Mouse (Mus musculus) hindbrain, embryonic 14.5 days (tissue): ENCODE data around the gene Nfs1. TPM values are rescaled to one million over a fixed set of nuclear protein-coding genes. Genes with fewer than 3 reads are reported as not detected.

Experiments used
- ATAC-seq: fragments of 200-750 bp; cut with Nextera tagmentation; 2 replicates; pipeline ENCODE4 v1.8.0; 2017; ENCODE audit warnings: moderate number of reproducible peaks, mild to moderate bottlenecking, moderate TSS enrichment, moderate library complexity; ENCODE audit not compliant: low FRiP score
- DNase-seq: peaks from one replicate; pipeline ENCODE4 v3.0.0-alpha.2; 2015; ENCODE audit warnings: low spot score
- H3K27ac ChIP-seq: fragments of 300-500 bp; sonication (generic); 2 replicates; pipeline ENCODE4 v1.5.1; 2014; ENCODE audit warnings: mild to moderate bottlenecking, moderate library complexity
- H3K27me3 ChIP-seq: fragments of 300-500 bp; sonication (generic); 2 replicates; pipeline ENCODE4 v1.6.1; 2014; ENCODE audit warnings: mild to moderate bottlenecking, low read length, mixed read lengths; ENCODE audit not compliant: control insufficient read depth, insufficient read depth
- H3K36me3 ChIP-seq: fragments of 300-500 bp; sonication (generic); replicated peaks from 2 replicates; pipeline ENCODE4 v1.6.1; 2014; ENCODE audit not compliant: control insufficient read depth, insufficient read depth
- H3K4me1 ChIP-seq: fragments of 300-500 bp; sonication (generic); replicated peaks from 2 replicates; pipeline ENCODE4 v1.6.1; 2014; ENCODE audit warnings: antibody characterized with exemption, low read length, mixed read lengths; ENCODE audit not compliant: control insufficient read depth, insufficient read depth
- H3K4me2 ChIP-seq: fragments of 300-500 bp; sonication (generic); replicated peaks from 2 replicates; pipeline ENCODE4 v1.6.1; 2014; ENCODE audit warnings: mild to moderate bottlenecking, moderate library complexity
- H3K4me3 ChIP-seq: fragments of 300-500 bp; sonication (generic); replicated peaks from 2 replicates; pipeline ENCODE4 v1.5.1; 2014; ENCODE audit warnings: mild to moderate bottlenecking, low read length
- H3K9ac ChIP-seq: fragments of 300-500 bp; sonication (generic); 2 replicates; pipeline ENCODE4 v1.6.1; 2014
- H3K9me3 ChIP-seq: fragments of 300-500 bp; sonication (generic); 2 replicates; pipeline ENCODE4 v1.6.1; 2016; ENCODE audit warnings: low read length; ENCODE audit not compliant: control insufficient read depth
- WGBS: fragments of 180-500 bp; shearing (Covaris S2); extraction: QIAGEN DNeasy Blood & Tissue Kit; methylation state at CpG from one replicate; pipeline ENCODE4 v1.1.7; 2014; 5-methylcytosine and 5-hydroxymethylcytosine counted together
- polyA plus RNA-seq: library from polyadenylated mRNA; unstranded; fragments of >200 nt; fragmentation: Nextera tagmentation; extraction: Ambion mirVana; gene quantifications from 2 replicates; pipeline ENCODE4 v1.2.1, GENCODE M21; 2014

Nfs1 gene
- polyA plus RNA-seq, 1 experiment from 2014 or later: 29.3 TPM

DNA sequence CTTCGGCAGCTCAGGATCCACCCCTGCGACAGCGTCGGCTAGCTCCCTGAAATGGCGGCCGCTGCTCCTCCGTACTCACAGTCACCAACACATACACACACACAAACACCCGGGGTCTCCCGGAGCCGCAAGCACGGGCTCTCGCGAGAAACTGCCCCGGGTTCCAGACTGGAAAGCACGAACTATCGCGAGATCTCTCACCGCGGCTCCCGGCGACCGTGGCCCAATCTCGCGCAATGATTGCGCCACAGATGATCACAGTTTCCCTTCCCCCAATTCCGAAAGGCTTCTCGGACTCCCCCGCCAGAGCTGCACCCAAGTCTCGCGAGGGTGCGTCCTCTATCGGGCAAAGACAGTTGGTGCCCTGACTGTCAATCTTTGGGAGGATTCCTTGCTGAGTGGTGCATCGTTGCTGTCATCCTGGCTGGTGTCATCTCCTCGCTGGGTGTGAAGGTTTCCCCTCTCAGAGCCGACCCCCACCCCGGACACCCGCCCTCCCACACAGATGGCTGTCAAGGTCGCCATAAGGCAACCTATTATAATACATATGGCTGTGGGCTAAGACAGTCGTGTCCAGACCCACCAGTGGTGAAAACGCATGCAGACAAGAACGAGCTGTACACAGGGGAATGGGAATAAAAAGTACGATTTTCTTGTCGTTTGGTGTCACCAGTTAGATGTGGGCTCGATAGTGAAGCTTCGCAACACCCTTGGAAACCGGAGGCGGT lies 36.3 kb upstream of the Nfs1 start, which contains the start of gene Rbm39:
Gene Rbm39, minus strand, starts transcription at position 145 of the 728 bp plus-strand sequence.
- no peaks in the 10 kb centered on the region for H3K9me3 ChIP-seq
- no peaks in the 10 kb centered on the region for H3K27me3 ChIP-seq
- peak within 1 kb of the TSS; percentile 99 for H3K27ac ChIP-seq
- under 1% methylated on average over 47 of the region's 47 CpGs for WGBS
- H3K4me2 ChIP-seq: peak within 1 kb of the TSS; percentile 69
- DNase-seq (peak; percentile 100), ATAC-seq (peak; percentile 96)
- peak within 1 kb of the TSS; percentile 100 for H3K9ac ChIP-seq
- peaks cover 30% of the 10 kb centered on the region for H3K4me1 ChIP-seq
- H3K4me3 ChIP-seq: peak within 1 kb of the TSS; percentile 96
- peaks cover 31% of the 10 kb centered on the region for H3K36me3 ChIP-seq

DNA sequence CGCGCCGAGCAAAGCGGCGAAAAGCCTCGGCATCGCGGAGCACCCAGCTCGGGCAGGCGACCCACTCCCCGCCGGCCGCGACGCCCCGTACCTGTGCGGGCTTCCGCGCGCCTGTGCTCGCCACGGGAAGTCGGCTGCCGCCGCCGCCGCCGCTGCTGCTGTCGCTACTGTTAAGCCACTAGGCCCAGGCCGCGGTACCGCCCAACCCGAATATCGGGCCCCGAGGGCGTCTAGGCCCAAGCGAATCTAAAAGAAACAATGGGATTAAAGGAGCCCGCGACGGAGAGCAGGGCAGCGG lies 35.8 kb upstream of the Nfs1 start:
- no peaks in the 10 kb centered on the region for H3K27me3 ChIP-seq
- DNase-seq: no peak
- peak overlapping the region; percentile 96 for H3K4me3 ChIP-seq
- peaks cover 30% of the 10 kb centered on the region for H3K4me1 ChIP-seq
- peak overlapping the region; percentile 100 for H3K9ac ChIP-seq
- peak overlapping the region; percentile 99 for H3K27ac ChIP-seq
- WGBS: under 1% methylated on average over 41 of the region's 41 CpGs
- H3K4me2 ChIP-seq: 0 out of 2 replicates have a peak overlapping the region, but pooled peaks have one; percentile 66
- no peak; the same call in 1 of the 2 replicates for ATAC-seq
- H3K9me3 ChIP-seq: no peaks in the 10 kb centered on the region
- peaks cover 36% of the 10 kb centered on the region for H3K36me3 ChIP-seq

DNA sequence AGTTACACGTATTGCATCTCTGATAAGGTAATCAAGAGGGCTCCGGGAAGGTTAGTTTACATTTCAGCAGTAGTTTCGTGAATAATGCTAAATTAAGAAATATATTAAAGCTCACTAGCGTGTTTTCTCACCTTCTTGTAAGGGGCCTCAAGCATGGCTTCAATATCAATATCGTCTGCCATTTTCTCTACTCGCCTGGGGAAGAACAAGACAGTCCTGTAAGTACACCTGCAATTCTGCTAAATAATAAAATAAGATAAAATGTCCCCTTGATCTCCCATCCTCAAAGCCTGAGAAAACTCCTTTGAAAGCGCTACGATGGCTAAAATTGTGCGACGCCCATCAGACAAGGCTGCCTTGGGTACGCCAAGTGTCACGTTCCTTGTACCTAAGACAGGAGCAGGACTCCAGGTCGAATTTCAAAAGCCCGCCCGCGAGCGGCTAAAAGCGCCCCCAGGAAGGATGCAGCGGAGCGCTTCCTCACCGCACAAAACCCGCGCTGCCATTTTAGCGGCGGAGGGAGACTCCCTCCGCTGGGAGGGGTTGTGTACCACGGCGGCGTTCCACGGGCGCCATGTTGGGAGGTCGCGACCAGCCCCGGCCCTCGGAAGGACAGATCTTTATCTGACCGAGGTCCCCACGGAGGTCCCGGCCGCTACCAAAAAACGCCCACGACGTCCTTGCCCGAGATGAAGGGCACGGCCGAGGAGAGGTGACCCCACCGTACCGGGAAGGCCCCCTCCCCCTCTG lies 35.2 kb upstream of the Nfs1 start:
- ATAC-seq (no peak), DNase-seq (peak; percentile 80)
- Histone ChIP-seq H3K36me3 (peaks cover 41% of the 10 kb centered on the region), H3K9me3 (no peaks in the 10 kb centered on the region), H3K4me1 (peaks cover 30% of the 10 kb centered on the region), H3K9ac (peak overlapping the region; percentile 100), H3K4me2 (peak overlapping the region; percentile 66), H3K4me3 (peak overlapping the region; percentile 96), H3K27ac (peak overlapping the region; percentile 99), H3K27me3 (no peaks in the 10 kb centered on the region)
- WGBS: 2% methylated on average over 47 of the region's 47 CpGs

DNA sequence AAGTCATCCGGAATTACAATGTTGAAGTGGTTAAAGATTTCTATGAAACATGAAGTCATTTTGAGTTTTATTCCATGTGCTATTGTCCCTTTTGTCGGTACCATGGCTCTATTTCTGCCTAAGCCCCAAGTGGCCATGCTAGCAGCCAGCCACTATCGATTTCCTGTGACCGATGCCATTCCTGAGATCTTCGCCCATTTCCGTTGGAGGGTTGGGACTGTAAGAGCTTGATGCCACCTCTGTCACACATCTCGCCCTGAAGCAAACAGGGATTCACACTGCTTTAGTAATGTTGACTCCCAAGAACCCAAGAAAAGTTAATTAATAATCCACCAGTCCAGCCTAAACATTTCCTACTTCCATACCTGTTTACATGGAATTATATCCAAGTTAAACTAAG lies 33.7 kb upstream of the Nfs1 start:
- Histone ChIP-seq H3K4me3 (peak overlapping the region; percentile 96; the same call in 1 of the 2 replicates), H3K27ac (no peak overlapping the region), H3K36me3 (peaks cover 55% of the 10 kb centered on the region), H3K9me3 (no peaks in the 10 kb centered on the region), H3K4me2 (peak overlapping the region; percentile 66), H3K9ac (no peak overlapping the region), H3K27me3 (no peaks in the 10 kb centered on the region), H3K4me1 (peaks cover 30% of the 10 kb centered on the region)
- 81% methylated on average over 7 of the region's 7 CpGs for WGBS
- DNase-seq (no peak), ATAC-seq (no peak)

GRCm38 (mm10) chr2:156177079-156177478 lies 33.1 kb upstream of the Nfs1 start:
- DNase-seq (no peak), ATAC-seq (no peak)
- Histone ChIP-seq H3K4me2 (peak overlapping the region; percentile 12; the same call in 1 of the 2 replicates), H3K9ac (no peak overlapping the region), H3K4me1 (peaks cover 30% of the 10 kb centered on the region), H3K36me3 (peaks cover 61% of the 10 kb centered on the region), H3K9me3 (no peaks in the 10 kb centered on the region), H3K27ac (no peak overlapping the region), H3K27me3 (no peaks in the 10 kb centered on the region), H3K4me3 (no peak overlapping the region)
- 93% methylated on average over 6 of the region's 6 CpGs for WGBS

DNA sequence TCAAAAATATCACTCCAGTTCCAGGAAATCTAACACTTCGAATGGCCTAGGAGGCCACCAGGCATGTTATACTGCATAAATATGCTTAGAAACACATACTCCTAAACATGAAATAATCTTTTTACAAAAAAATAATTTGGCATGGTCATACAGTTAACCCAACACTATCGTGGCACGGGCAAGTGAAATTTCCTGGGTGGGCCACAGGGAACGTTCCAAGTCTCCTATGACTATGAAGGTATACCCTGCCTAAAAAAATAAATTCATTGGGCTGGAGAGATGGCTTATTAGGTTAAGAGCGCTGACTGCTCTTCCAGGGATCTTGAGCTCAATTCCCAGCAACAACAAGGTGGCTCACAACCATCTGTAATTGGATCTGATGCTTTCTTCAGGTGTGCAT lies 22.6 kb upstream of the Nfs1 start:
- H3K4me2 ChIP-seq: no peak overlapping the region
- no peak for ATAC-seq

GRCm38 (mm10) chr2:156165478-156165877 lies 21.5 kb upstream of the Nfs1 start:
- no peak overlapping the region for H3K9ac ChIP-seq
- no peaks in the 10 kb centered on the region for H3K27me3 ChIP-seq
- no peak for DNase-seq
- 98% methylated on average over 1 of the region's 1 CpGs for WGBS
- no peaks in the 10 kb centered on the region for H3K4me1 ChIP-seq
- no peaks in the 10 kb centered on the region for H3K9me3 ChIP-seq
- H3K27ac ChIP-seq: no peak overlapping the region
- H3K4me3 ChIP-seq: no peak overlapping the region
- ATAC-seq: no peak
- H3K36me3 ChIP-seq: peaks cover 96% of the 10 kb centered on the region
- H3K4me2 ChIP-seq: no peak overlapping the region

More for the DNA sequence above, 22.6 kb upstream of the Nfs1 start:
- H3K27ac ChIP-seq: no peak overlapping the region
- H3K9ac ChIP-seq: no peak overlapping the region
- no peaks in the 10 kb centered on the region for H3K27me3 ChIP-seq
- H3K4me1 ChIP-seq: no peaks in the 10 kb centered on the region
- WGBS: 93% methylated on average over 5 of the region's 5 CpGs
- H3K4me3 ChIP-seq: no peak overlapping the region
- no peaks in the 10 kb centered on the region for H3K9me3 ChIP-seq
- DNase-seq: no peak
- H3K36me3 ChIP-seq: peaks cover 98% of the 10 kb centered on the region

GRCm38 (mm10) chr2:156151538-156151937 lies 7.6 kb upstream of the Nfs1 start:
- ATAC-seq (no peak), DNase-seq (no peak)
- Histone ChIP-seq H3K9ac (no peak overlapping the region), H3K27me3 (no peaks in the 10 kb centered on the region), H3K9me3 (no peaks in the 10 kb centered on the region), H3K36me3 (peaks cover 91% of the 10 kb centered on the region), H3K4me1 (no peaks in the 10 kb centered on the region), H3K4me2 (no peak overlapping the region), H3K27ac (no peak overlapping the region), H3K4me3 (no peak overlapping the region)

- H3K4me3 ChIP-seq: no peak overlapping the region
- DNase-seq: no peak
Measured at GRCm38 (mm10) chr2:156147316-156147915, 3.4 kb upstream of the Nfs1 start.

More at GRCm38 (mm10) chr2:156147316-156147915, 3.4 kb upstream of the Nfs1 start:
- WGBS: 93% methylated on average over 3 of the region's 3 CpGs
- no peaks in the 10 kb centered on the region for H3K9me3 ChIP-seq
- peaks cover 18% of the 10 kb centered on the region for H3K4me1 ChIP-seq
- no peak overlapping the region for H3K27ac ChIP-seq
- no peak overlapping the region for H3K4me2 ChIP-seq
- ATAC-seq: no peak
- no peak overlapping the region for H3K9ac ChIP-seq
- H3K27me3 ChIP-seq: no peaks in the 10 kb centered on the region
- peaks cover 64% of the 10 kb centered on the region for H3K36me3 ChIP-seq
